Mouse (Mus musculus): ENCODE data around the gene Bcl2. TPM values are rescaled to one million over a fixed set of nuclear protein-coding genes. Genes with fewer than 3 reads are reported as not detected.

Bcl2 gene
- total and polyA plus RNA-seq, 3 experiments: 4.5 to 13.6 (median 8.7) TPM

GRCm38 (mm10) chr1:106628279-106628678, 85.8 kb downstream of the Bcl2 start:
- TF ChIP-seq GABPA (IDR thresholded peaks at IDR 0.05; ENCODE audit: insufficient replicate concordance, low read depth, low read length) (no peak), IRF4 (IDR thresholded peaks at IDR 0.05; ENCODE audit: low read depth, low read length) (no peak), KAT2A (IDR thresholded peaks at IDR 0.05; ENCODE audit: insufficient replicate concordance, low read length) (no peak), RAD21 (IDR thresholded peaks at IDR 0.05; ENCODE audit: low read depth, low read length) (no peak), MAX (IDR thresholded peaks at IDR 0.05; ENCODE audit: low read length) (no peak), CHD2 (IDR thresholded peaks at IDR 0.05; ENCODE audit: low read length) (no peak), ZC3H11A (IDR thresholded peaks at IDR 0.05; ENCODE audit: low read depth, low read length) (no peak), MXI1 (IDR thresholded peaks at IDR 0.05; ENCODE audit: low read depth, low read length) (no peak), MAFK (IDR thresholded peaks at IDR 0.05; ENCODE audit: insufficient replicate concordance, low read length) (no peak), CTCF (conservative IDR thresholded peaks at IDR 0.05 in 1 of 2, IDR thresholded peaks at IDR 0.05 in 1 of 2; ENCODE audit: low read depth in 2 of 2, low read length in 2 of 2) (no peak; a peak in 1 of 4 replicates), CHD1 (IDR thresholded peaks at IDR 0.05; ENCODE audit: low read depth, low read length) (no peak), ELF1 (IDR thresholded peaks at IDR 0.05; ENCODE audit: low read depth, low read length) (no peak), SMC3 (IDR thresholded peaks at IDR 0.05; ENCODE audit: low read depth, low read length) (no peak), ETS1 (conservative IDR thresholded peaks at IDR 0.05; ENCODE audit: low read depth, low read length) (no peak), ZNF384 (IDR thresholded peaks at IDR 0.05; ENCODE audit: low read depth, low read length) (no peak), MAZ (IDR thresholded peaks at IDR 0.05; ENCODE audit: low read depth, low read length) (no peak), POLR2AphosphoS2 (IDR thresholded peaks at IDR 0.05; ENCODE audit: low read depth, low read length) (no peak), POLR2A (IDR thresholded peaks at IDR 0.05; ENCODE audit: low read depth, low read length) (no peak), MYC (IDR thresholded peaks at IDR 0.05; ENCODE audit: low read depth, low read length) (no peak)
- dilution Hi-C loops (cut with MboI; ENCODE audit: extremely low pct_ligation_motif_present, extremely low pct_unique_long_range_greater_than_20kb, low sequenced_read_pairs): no loop called here
- no peak overlapping the region for H3K4me3 ChIP-seq (replicated peaks in 1 of 3; ENCODE audit: low read depth in 2 of 3, low read length in 2 of 3, poor library complexity in 1 of 3)
- no peak for DNase-seq (ENCODE audit: extremely low read depth)
- H3K36me3 ChIP-seq (replicated peaks in 1 of 2; ENCODE audit: control insufficient read depth in 1 of 2, insufficient read depth in 1 of 2, low read length in 1 of 2): no peaks in the 10 kb centered on the region
- H3K27ac ChIP-seq (ENCODE audit: insufficient read depth, low read depth): no peak overlapping the region
- no peaks in the 10 kb centered on the region for H3K9me3 ChIP-seq (replicated peaks; ENCODE audit: low read length)
- H3K79me2 ChIP-seq (replicated peaks; ENCODE audit: control insufficient read depth, extremely low read depth, insufficient read depth, poor library complexity, severe bottlenecking): no peaks in the 10 kb centered on the region; the same call in 1 of the 2 replicates
- in situ Hi-C loops (cut with MboI; ENCODE audit: low pct_ligation_motif_present, low pct_unique_long_range_greater_than_20kb, low sequenced_read_pairs): no loop called here
- H3K9ac ChIP-seq (ENCODE audit: insufficient read depth, low read depth): no peak overlapping the region
- H3K27me3 ChIP-seq (replicated peaks): no peaks in the 10 kb centered on the region
- no peak overlapping the region for H3K4me2 ChIP-seq (ENCODE audit: insufficient read depth, low read depth, poor library complexity, severe bottlenecking)
- peaks cover 15 to 57% of the 10 kb centered on the region in 2 experiments for H3K4me1 ChIP-seq (ENCODE audit: control insufficient read depth in 1 of 2, insufficient read depth in 2 of 2)

- peak; percentile 41 for DNase-seq (ENCODE audit: extremely low read depth)
- no peak overlapping the region for H3K27ac ChIP-seq (ENCODE audit: insufficient read depth, low read depth)
- H3K4me3 ChIP-seq (replicated peaks in 1 of 3; ENCODE audit: low read depth in 2 of 3, low read length in 2 of 3, poor library complexity in 1 of 3): no peak overlapping the region
- H3K4me1 ChIP-seq (ENCODE audit: control insufficient read depth in 1 of 2, insufficient read depth in 2 of 2): peaks cover 17 to 65% of the 10 kb centered on the region in 2 experiments
- no peaks in the 10 kb centered on the region; the same call in 1 of the 2 replicates for H3K79me2 ChIP-seq (replicated peaks; ENCODE audit: control insufficient read depth, extremely low read depth, insufficient read depth, poor library complexity, severe bottlenecking)
- in situ Hi-C loops (cut with MboI; ENCODE audit: low pct_ligation_motif_present, low pct_unique_long_range_greater_than_20kb, low sequenced_read_pairs) (no loop called here), dilution Hi-C loops (cut with MboI; ENCODE audit: extremely low pct_ligation_motif_present, extremely low pct_unique_long_range_greater_than_20kb, low sequenced_read_pairs) (no loop called here)
- TF ChIP-seq IRF4 (IDR thresholded peaks at IDR 0.05; ENCODE audit: low read depth, low read length) (no peak), BHLHE40 (IDR thresholded peaks at IDR 0.05; ENCODE audit: low read depth, low read length) (peak; percentile 23; the same call in 1 of the 2 replicates), ZKSCAN1 (IDR thresholded peaks at IDR 0.05; ENCODE audit: borderline replicate concordance, low read depth, low read length) (no peak), ZC3H11A (IDR thresholded peaks at IDR 0.05; ENCODE audit: low read depth, low read length) (no peak), JUN (IDR thresholded peaks at IDR 0.05; ENCODE audit: insufficient read depth, low read depth, low read length) (no peak), ETS1 (conservative IDR thresholded peaks at IDR 0.05; ENCODE audit: low read depth, low read length) (peak; percentile 70), MAZ (IDR thresholded peaks at IDR 0.05; ENCODE audit: low read depth, low read length) (no peak), CHD1 (IDR thresholded peaks at IDR 0.05; ENCODE audit: low read depth, low read length) (no peak)
- no peaks in the 10 kb centered on the region for H3K9me3 ChIP-seq (replicated peaks; ENCODE audit: low read length)
- H3K4me2 ChIP-seq (ENCODE audit: insufficient read depth, low read depth, poor library complexity, severe bottlenecking): peak overlapping the region; percentile 7; the same call in 1 of the 2 replicates
- no peaks in the 10 kb centered on the region for H3K36me3 ChIP-seq (replicated peaks in 1 of 2; ENCODE audit: control insufficient read depth in 1 of 2, insufficient read depth in 1 of 2, low read length in 1 of 2)
- H3K27me3 ChIP-seq (replicated peaks): no peaks in the 10 kb centered on the region
- no peak overlapping the region for H3K9ac ChIP-seq (ENCODE audit: insufficient read depth, low read depth)
Measured at GRCm38 (mm10) chr1:106627241-106627640, 86.8 kb downstream of the Bcl2 start.
